Mouse (Mus musculus) bone marrow macrophage, adult 2 months (primary cell): ENCODE measurements at regions not wholly inside any gene's neighbourhood (a gene's known extent, or its start where the extent isn't known, plus 50 kb on each side); places are given as distances from the start of the nearest gene placed in this dataset.

ENCODE experiments used
- CTCF ChIP-seq: IDR thresholded peaks from 2 replicates; pipeline ENCODE4 v1.5.1; 2012; ENCODE audit warnings: low read depth, mild to moderate bottlenecking, low read length, moderate library complexity
- POLR2A ChIP-seq: IDR thresholded peaks from 2 replicates; pipeline ENCODE4 v1.6.1; 2012; ENCODE audit warnings: mild to moderate bottlenecking, low read depth, low read length, borderline replicate concordance

DNA sequence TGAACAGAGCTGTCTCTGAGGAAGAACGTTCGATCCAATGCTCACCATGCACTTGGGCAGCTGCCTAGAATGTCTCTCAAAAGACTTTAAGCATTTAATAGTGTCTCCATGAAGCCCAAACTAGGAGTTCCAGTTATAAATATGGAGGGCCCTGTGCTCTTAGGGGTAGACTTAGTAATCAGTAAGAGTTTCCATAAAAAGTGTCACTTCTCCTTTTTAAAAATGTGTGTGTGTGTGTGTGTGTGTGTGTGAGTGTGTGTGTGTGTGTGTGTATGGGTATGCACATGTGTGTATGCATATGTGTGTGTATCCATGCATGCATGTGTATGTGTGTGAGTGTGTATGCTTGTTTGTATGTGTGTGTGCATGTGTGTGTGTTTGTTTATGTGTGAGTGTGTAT, 255.6 kb upstream of the Runx1 start:
- TF ChIP-seq CTCF (no peak), POLR2A (no peak)
